In genomic region chr3:110460192-110460591, GRCm38 (mm10) we compare ENCODE assay signal across 24 mouse cellular contexts.
DNase-seq lines count a peak whose midpoint lies in the region; ATAC-seq and TF ChIP-seq lines count a peak whose summit lies in the region.
"Had no signal": no experiment of that assay in that cellular context is flagged by ENCODE, and none has a peak within 500 bp of the region (broad histone marks: within the 10 kb centered on the region; RNA-seq: fewer than 3 reads in every experiment).

No protein-coding gene starts in this region.

- no peak overlapping the region for H3K9ac ChIP-seq in liver, adult 2 months (ENCODE audit: low read depth, low read length)
- no peak overlapping the region for H3K9ac ChIP-seq in liver, postnatal 0 days (replicated peaks)
- no peak overlapping the region for H3K9ac ChIP-seq in intestine, embryonic 16.5 days (ENCODE audit: low read depth, low read length)
- H3K9ac ChIP-seq: embryonic facial prominence, embryonic 13.5 days; embryonic facial prominence, embryonic 15.5 days; forebrain, embryonic 12.5 days had no signal

- TF ChIP-seq EP300 in liver, postnatal 0 days (IDR thresholded peaks at IDR 0.05; ENCODE audit: low read depth): no peak

- no peaks in the 10 kb centered on the region for H3K79me2 ChIP-seq in liver, adult 2 months (ENCODE audit: control insufficient read depth, insufficient read depth, low read length)

- ATAC-seq in liver, postnatal 0 days: no peak
- peak; percentile 60 for ATAC-seq in intestine, embryonic 16.5 days
- ATAC-seq: forebrain, embryonic 14.5 days; forebrain, embryonic 16.5 days had no signal

- H3K27ac ChIP-seq in kidney, adult 2 months (ENCODE audit: insufficient read depth, low read depth, low read length): peak overlapping the region; percentile 71; the same call in 1 of the 2 replicates
- no peak overlapping the region for H3K27ac ChIP-seq in liver, adult 2 months (replicated peaks; ENCODE audit: insufficient read depth, low read depth, low read length)
- H3K27ac ChIP-seq in liver, postnatal 0 days (ENCODE audit: low read depth): no peak overlapping the region
- H3K27ac ChIP-seq in intestine, embryonic 16.5 days (ENCODE audit: low read length): no peak overlapping the region
- H3K27ac ChIP-seq: embryonic facial prominence, embryonic 13.5 days; embryonic facial prominence, embryonic 15.5 days; forebrain, embryonic 10.5 days; forebrain, embryonic 12.5 days had no signal

- no peak for TF ChIP-seq CTCF in kidney, adult 2 months (conservative IDR thresholded peaks at IDR 0.05; ENCODE audit: insufficient read depth, insufficient read length, low read depth, low read length)
- no peak for TF ChIP-seq CTCF in liver, adult 2 months (IDR thresholded peaks at IDR 0.05; ENCODE audit: low read depth, low read length)
- no peak for TF ChIP-seq CTCF in liver, postnatal 0 days (IDR thresholded peaks at IDR 0.05; ENCODE audit: low read depth)

- H3K9me3 ChIP-seq in liver, postnatal 0 days (ENCODE audit: low read length): no peaks in the 10 kb centered on the region
- H3K9me3 ChIP-seq in intestine, embryonic 16.5 days (ENCODE audit: control insufficient read depth, low read length): no peaks in the 10 kb centered on the region
- H3K9me3 ChIP-seq: embryonic facial prominence, embryonic 13.5 days; embryonic facial prominence, embryonic 15.5 days; forebrain, embryonic 10.5 days; forebrain, embryonic 12.5 days had no signal

- no peaks in the 10 kb centered on the region for H3K27me3 ChIP-seq in kidney, adult 2 months (replicated peaks; ENCODE audit: control insufficient read depth, insufficient read depth, low read length)
- no peaks in the 10 kb centered on the region for H3K27me3 ChIP-seq in liver, adult 2 months (ENCODE audit: control insufficient read depth, insufficient read depth, low read length)
- no peaks in the 10 kb centered on the region for H3K27me3 ChIP-seq in liver, postnatal 0 days (ENCODE audit: insufficient read depth, low read length)
- no peaks in the 10 kb centered on the region for H3K27me3 ChIP-seq in intestine, embryonic 16.5 days (replicated peaks; ENCODE audit: control insufficient read depth, insufficient read depth, low read length)
- H3K27me3 ChIP-seq: embryonic facial prominence, embryonic 13.5 days; embryonic facial prominence, embryonic 15.5 days; forebrain, embryonic 12.5 days had no signal

- WGBS in kidney, adult 2 months: 35% methylated on average over 2 of the region's 2 CpGs
- 84% methylated on average over 2 of the region's 2 CpGs for WGBS in liver, adult 2 months
- WGBS in liver, postnatal 0 days (ENCODE audit: insufficient replicate concordance): 73% methylated on average over 2 of the region's 2 CpGs
- WGBS in intestine, embryonic 16.5 days: 43% methylated on average over 2 of the region's 2 CpGs

- H3K4me1 ChIP-seq in kidney, adult 2 months (ENCODE audit: control insufficient read depth, insufficient read depth, low read length): no peaks in the 10 kb centered on the region
- H3K4me1 ChIP-seq in liver, adult 2 months (ENCODE audit: control insufficient read depth, insufficient read depth, low read length): no peaks in the 10 kb centered on the region
- no peaks in the 10 kb centered on the region for H3K4me1 ChIP-seq in liver, postnatal 0 days (ENCODE audit: insufficient read depth)
- H3K4me1 ChIP-seq in intestine, embryonic 16.5 days (ENCODE audit: control insufficient read depth, insufficient read depth, low read length): no peaks in the 10 kb centered on the region
- H3K4me1 ChIP-seq: embryonic facial prominence, embryonic 13.5 days; embryonic facial prominence, embryonic 15.5 days; forebrain, embryonic 10.5 days; forebrain, embryonic 12.5 days had no signal

- H3K36me3 ChIP-seq in kidney, adult 2 months (ENCODE audit: control insufficient read depth, insufficient read depth, low read length): no peaks in the 10 kb centered on the region
- H3K36me3 ChIP-seq in liver, adult 2 months (ENCODE audit: control insufficient read depth, insufficient read depth, low read length): no peaks in the 10 kb centered on the region
- H3K36me3 ChIP-seq in liver, postnatal 0 days (replicated peaks; ENCODE audit: insufficient read depth, low read length): no peaks in the 10 kb centered on the region
- no peaks in the 10 kb centered on the region for H3K36me3 ChIP-seq in intestine, embryonic 16.5 days (ENCODE audit: control insufficient read depth, insufficient read depth, low read length)
- H3K36me3 ChIP-seq: embryonic facial prominence, embryonic 13.5 days; embryonic facial prominence, embryonic 15.5 days; forebrain, embryonic 10.5 days; forebrain, embryonic 12.5 days had no signal

- no peak overlapping the region for H3K4me3 ChIP-seq in kidney, adult 2 months (ENCODE audit: insufficient read depth, low read depth, low read length)
- H3K4me3 ChIP-seq in liver, adult 2 months (ENCODE audit: insufficient read depth, low read depth, low read length): no peak overlapping the region
- no peak overlapping the region for H3K4me3 ChIP-seq in liver, postnatal 0 days (ENCODE audit: low read depth, low read length)
- H3K4me3 ChIP-seq in intestine, embryonic 16.5 days (ENCODE audit: low read length): no peak overlapping the region
- H3K4me3 ChIP-seq: embryonic facial prominence, embryonic 13.5 days; embryonic facial prominence, embryonic 15.5 days; erythroblast, embryonic 14.5 days; forebrain, embryonic 10.5 days; forebrain, embryonic 12.5 days had no signal

- no peak overlapping the region for H3K4me2 ChIP-seq in liver, postnatal 0 days (ENCODE audit: low read depth, low read length)
- no peak overlapping the region; the same call in 1 of the 2 replicates for H3K4me2 ChIP-seq in intestine, embryonic 16.5 days (ENCODE audit: low read depth, low read length)
- H3K4me2 ChIP-seq: embryonic facial prominence, embryonic 13.5 days; embryonic facial prominence, embryonic 15.5 days; forebrain, embryonic 12.5 days had no signal

- TF ChIP-seq POLR2A in kidney, adult 2 months (IDR thresholded peaks at IDR 0.05; ENCODE audit: low read depth, low read length): no peak
- no peak for TF ChIP-seq POLR2A in liver, adult 2 months (IDR thresholded peaks at IDR 0.05; ENCODE audit: extremely low read depth, insufficient read depth, low read length)

- peak; percentile 77 for DNase-seq in kidney, adult 2 months
- no peak for DNase-seq in kidney, postnatal 10 days
- DNase-seq in kidney, adult 9 months: peak; percentile 79
- DNase-seq in kidney, adult 11 months: no peak
- peak; percentile 7 for DNase-seq in liver, adult 2 months (ENCODE audit: extremely low read depth, low read depth, low spot score)
- no peak for DNase-seq in liver, postnatal 0 days
- DNase-seq in urinary bladder, postnatal 14 days (ENCODE audit: low spot score): no peak
- DNase-seq: adrenal gland, adult 8-10 months; adrenal gland, postnatal 14 days; adrenal gland, postnatal 36 days; cerebellum, adult 11-12 months; cerebellum, adult 2 months; cerebellum, adult 9-10 months; cerebellum, postnatal 10 days; cerebellum, postnatal 36 days; embryo, embryonic 11 days had no signal

Comparison
In these comparisons a context has a peak if more than half of its experiments do, and no peak if none do; other contexts are left out.
1. DNase-seq: peak in kidney, adult 2 months (single experiment), kidney, adult 9 months (single experiment) and liver, adult 2 months (single experiment); none in kidney, postnatal 10 days (single experiment), kidney, adult 11 months (single experiment), liver, postnatal 0 days (single experiment) and urinary bladder, postnatal 14 days (single experiment).